Mouse (Mus musculus) kidney, adult 2 months (tissue): ENCODE measurements around the gene Hadhb. TPM values are rescaled to one million over a fixed set of nuclear protein-coding genes. Genes with fewer than 3 reads are reported as not detected.

Source experiments
- DNase-seq: peaks from one replicate; pipeline ENCODE4 v3.0.0; 2021
- H3K27ac ChIP-seq: fragments of 200-500 bp; 2 replicates; pipeline ENCODE4 v1.5.1; 2012; ENCODE audit warnings: low read depth, low read length, control low read depth, inconsistent platforms; ENCODE audit not compliant: insufficient read depth
- H3K27me3 ChIP-seq: fragments of 200-500 bp; replicated peaks from 2 replicates; pipeline ENCODE4 v1.6.1; 2012; ENCODE audit warnings: mild to moderate bottlenecking, moderate library complexity, low read length, inconsistent platforms; ENCODE audit not compliant: control insufficient read depth, insufficient read depth
- H3K36me3 ChIP-seq: fragments of 200-500 bp; 2 replicates; pipeline ENCODE4 v1.6.1; 2012; ENCODE audit warnings: mild to moderate bottlenecking, moderate library complexity, low read length, inconsistent platforms; ENCODE audit not compliant: control insufficient read depth, insufficient read depth
- H3K4me1 ChIP-seq: fragments of 200-500 bp; 2 replicates; pipeline ENCODE4 v1.6.1; 2011; ENCODE audit warnings: low read length; ENCODE audit not compliant: control insufficient read depth, insufficient read depth
- H3K4me3 ChIP-seq: fragments of 200-500 bp; 2 replicates; pipeline ENCODE4 v1.5.1; 2011; ENCODE audit warnings: mild to moderate bottlenecking, low read depth, low read length, control low read depth; ENCODE audit not compliant: insufficient read depth
- CTCF ChIP-seq: fragments of 200-500 bp; conservative IDR thresholded peaks from 2 replicates; pipeline ENCODE4 v1.5.1; 2011; ENCODE audit warnings: low read depth, mild to moderate bottlenecking, control low read depth, low read length, moderate library complexity, mixed read lengths; ENCODE audit not compliant: insufficient read depth, insufficient read length
- POLR2A ChIP-seq: fragments of 200-500 bp; IDR thresholded peaks from one replicate; pipeline ENCODE4 v1.6.1; 2011; ENCODE audit warnings: low read depth, low read length, control low read depth
- WGBS: fragments of 180-500 bp; shearing (Covaris S2); methylation state at CpG from one replicate; pipeline ENCODE4 v1.1.7; 2018; 5-methylcytosine and 5-hydroxymethylcytosine counted together
- polyA plus RNA-seq: library from polyadenylated mRNA; depleted of rRNA; stranded (reverse); fragments of >200 nt; gene quantifications from 2 replicates; pipeline ENCODE4 v1.2.3, GENCODE M21; 2012

The Hadhb gene
- polyA plus RNA-seq, 1 experiment = 280 TPM

GRCm38 (mm10) chr5:30214889-30215288 is 59.8 kb downstream of the Hadhb start:
- Histone ChIP-seq H3K4me3 (no peak overlapping the region), H3K4me1 (no peaks in the 10 kb centered on the region), H3K36me3 (no peaks in the 10 kb centered on the region), H3K27ac (no peak overlapping the region), H3K27me3 (no peaks in the 10 kb centered on the region; the same call in 1 of the 2 replicates)
- peak; percentile 53 for DNase-seq
- TF ChIP-seq CTCF (peak; percentile 28; the same call in 1 of the 2 replicates), POLR2A (no peak)
- 7% methylated on average over 4 of the region's 4 CpGs for WGBS

- WGBS = 68% methylated on average over 5 of the region's 5 CpGs
- DNase-seq = no peak
- Histone ChIP-seq H3K4me1 (no peaks in the 10 kb centered on the region), H3K27ac (no peak overlapping the region), H3K36me3 (no peaks in the 10 kb centered on the region), H3K27me3 (no peaks in the 10 kb centered on the region; the same call in 1 of the 2 replicates), H3K4me3 (no peak overlapping the region)
- TF ChIP-seq CTCF (no peak), POLR2A (no peak)
Observed at GRCm38 (mm10) chr5:30215970-30216369, 60.9 kb downstream of the Hadhb start.

GRCm38 (mm10) chr5:30219715-30220114 is 64.7 kb downstream of the Hadhb start:
- H3K36me3 ChIP-seq = no peaks in the 10 kb centered on the region
- WGBS = 79% methylated on average over 2 of the region's 2 CpGs

GRCm38 (mm10) chr5:30220666-30221065 is 65.6 kb downstream of the Hadhb start:
- Histone ChIP-seq H3K27ac (no peak overlapping the region), H3K4me3 (no peak overlapping the region), H3K27me3 (no peaks in the 10 kb centered on the region), H3K4me1 (no peaks in the 10 kb centered on the region), H3K36me3 (no peaks in the 10 kb centered on the region)
- 65% methylated on average over 8 of the region's 8 CpGs for WGBS
- no peak for TF ChIP-seq CTCF
- TF ChIP-seq POLR2A = no peak
- DNase-seq = no peak

More at GRCm38 (mm10) chr5:30219715-30220114, 64.7 kb downstream of the Hadhb start:
- TF ChIP-seq POLR2A (no peak), CTCF (no peak)
- Histone ChIP-seq H3K27ac (no peak overlapping the region), H3K4me3 (no peak overlapping the region), H3K27me3 (no peaks in the 10 kb centered on the region; the same call in 1 of the 2 replicates), H3K4me1 (no peaks in the 10 kb centered on the region)
- no peak for DNase-seq

- no peak overlapping the region for H3K4me3 ChIP-seq
- no peaks in the 10 kb centered on the region for H3K4me1 ChIP-seq
- TF ChIP-seq CTCF (no peak), POLR2A (no peak)
- H3K27ac ChIP-seq = no peak overlapping the region
- no peak for DNase-seq
- H3K36me3 ChIP-seq = no peaks in the 10 kb centered on the region
- 96% methylated on average over 8 of the region's 8 CpGs for WGBS
- no peaks in the 10 kb centered on the region for H3K27me3 ChIP-seq
Observed at GRCm38 (mm10) chr5:30222681-30223080, 67.6 kb downstream of the Hadhb start.

GRCm38 (mm10) chr5:30230901-30231300 is 75.9 kb downstream of the Hadhb start:
- Histone ChIP-seq H3K36me3 (no peaks in the 10 kb centered on the region), H3K4me3 (no peak overlapping the region), H3K27me3 (no peaks in the 10 kb centered on the region), H3K4me1 (peaks cover 5% of the 10 kb centered on the region; the same call in 1 of the 2 replicates), H3K27ac (no peak overlapping the region)
- DNase-seq = peak; percentile 24
- WGBS = 74% methylated on average over 4 of the region's 4 CpGs
- no peak for TF ChIP-seq POLR2A
- peak; percentile 67 for TF ChIP-seq CTCF

- H3K4me1 ChIP-seq = peaks cover 5% of the 10 kb centered on the region; the same call in 1 of the 2 replicates
- H3K27ac ChIP-seq = peak overlapping the region; percentile 12
- peak overlapping the region; percentile 81 for H3K4me3 ChIP-seq
- 13% methylated on average over 16 of the region's 16 CpGs for WGBS
- no peak for TF ChIP-seq CTCF
- no peaks in the 10 kb centered on the region for H3K27me3 ChIP-seq
- no peak for DNase-seq
- H3K36me3 ChIP-seq = no peaks in the 10 kb centered on the region
Observed at GRCm38 (mm10) chr5:30231891-30232270, 76.8 kb downstream of the Hadhb start.
